Mouse (Mus musculus): ENCODE measurements around the gene Lct. TPM values are rescaled to one million over a fixed set of nuclear protein-coding genes. Genes with fewer than 3 reads are reported as not detected.
"Not testable (repeated sequence)": the region's sequence is repeated elsewhere in the genome, so short reads cannot be mapped to it uniquely, and the experiment has no call there.

Lct gene
- polyA plus RNA-seq, 1 experiment: 0.21 TPM

DNA sequence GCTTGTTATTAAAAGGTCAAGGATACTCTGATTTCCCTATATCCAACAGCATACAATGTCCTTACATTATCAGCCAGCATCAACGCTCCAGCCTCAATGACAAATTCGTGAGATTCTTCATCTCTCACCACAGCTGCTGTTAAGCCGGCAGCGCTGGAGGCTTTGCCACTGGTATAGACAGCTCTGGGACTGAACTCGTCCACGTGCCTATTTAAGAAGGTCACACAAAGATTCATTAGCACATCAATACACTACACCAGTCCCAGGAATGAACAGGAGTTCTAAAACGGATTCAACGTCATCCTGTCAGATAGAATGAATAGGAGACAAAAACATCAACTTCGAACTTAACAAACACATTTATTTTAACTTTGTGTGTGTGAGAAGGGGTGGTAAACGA, 16.1 kb upstream of the Lct start:
- TF ChIP-seq CTCF (IDR thresholded peaks at IDR 0.05; ENCODE audit: borderline replicate concordance, extremely low read depth, insufficient read depth, insufficient read length) (no peak), POLR2A (IDR thresholded peaks at IDR 0.05; ENCODE audit: borderline replicate concordance, extremely low read depth, insufficient read depth, insufficient read length, poor library complexity, severe bottlenecking) (no peak)
- peak; percentile 53 for DNase-seq (ENCODE audit: low read depth)

DNA sequence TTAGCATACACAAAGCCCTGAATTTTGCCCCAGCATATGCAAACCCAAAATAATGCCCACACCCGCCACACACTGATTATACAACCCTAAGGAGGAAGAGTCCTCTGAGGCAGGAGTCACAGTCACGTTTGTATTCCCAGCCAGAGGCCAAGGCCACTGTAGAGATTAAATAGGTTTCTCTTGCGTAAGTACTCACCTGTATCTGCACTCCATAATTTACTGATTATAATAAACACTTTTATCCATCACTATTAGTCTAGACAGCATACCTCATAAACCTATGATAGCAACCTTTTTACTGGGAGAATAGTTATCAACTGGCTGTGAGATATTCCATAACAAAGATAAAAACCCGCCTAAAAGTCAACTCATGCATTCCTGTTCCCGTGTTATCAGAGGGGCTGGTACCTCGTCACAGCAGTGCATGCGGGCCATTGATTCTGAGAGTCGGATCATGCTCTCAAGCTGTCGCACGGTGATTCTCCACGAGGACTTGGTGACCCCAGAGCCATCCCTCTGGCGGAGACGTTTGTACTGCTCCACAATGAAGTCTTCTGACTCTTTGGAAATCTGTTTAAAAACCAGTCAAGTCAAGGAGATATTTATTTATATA, 9.7 kb upstream of the Lct start:
- TF ChIP-seq CTCF (IDR thresholded peaks at IDR 0.05; ENCODE audit: borderline replicate concordance, extremely low read depth, insufficient read depth, insufficient read length) (no peak), POLR2A (IDR thresholded peaks at IDR 0.05; ENCODE audit: borderline replicate concordance, extremely low read depth, insufficient read depth, insufficient read length, poor library complexity, severe bottlenecking) (no peak)
- no peak for DNase-seq (ENCODE audit: low read depth)

DNA sequence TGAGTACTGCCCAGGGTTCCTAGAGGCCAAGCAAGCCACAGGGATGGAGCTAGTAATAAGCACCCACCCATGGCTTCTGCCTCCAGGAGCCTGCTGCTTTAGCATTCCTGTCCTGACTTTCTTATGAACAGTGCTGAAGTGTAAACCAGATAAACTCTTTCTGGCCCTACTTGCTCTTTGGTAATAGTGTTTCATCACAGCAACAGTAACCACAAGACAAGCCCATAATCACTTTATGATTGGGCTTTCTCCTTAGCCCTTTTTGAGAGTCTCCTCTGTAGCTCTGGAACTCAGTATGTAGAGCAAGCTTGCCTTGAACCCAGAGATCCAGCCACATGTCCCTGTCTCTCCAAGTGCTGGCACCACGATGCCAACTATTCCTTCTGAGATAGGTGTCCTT, 2.2 kb upstream of the Lct start:
- DNase-seq (ENCODE audit: low read depth): no peak
- TF ChIP-seq CTCF (IDR thresholded peaks at IDR 0.05; ENCODE audit: borderline replicate concordance, extremely low read depth, insufficient read depth, insufficient read length): no peak
- TF ChIP-seq POLR2A (IDR thresholded peaks at IDR 0.05; ENCODE audit: borderline replicate concordance, extremely low read depth, insufficient read depth, insufficient read length, poor library complexity, severe bottlenecking): no peak

DNA sequence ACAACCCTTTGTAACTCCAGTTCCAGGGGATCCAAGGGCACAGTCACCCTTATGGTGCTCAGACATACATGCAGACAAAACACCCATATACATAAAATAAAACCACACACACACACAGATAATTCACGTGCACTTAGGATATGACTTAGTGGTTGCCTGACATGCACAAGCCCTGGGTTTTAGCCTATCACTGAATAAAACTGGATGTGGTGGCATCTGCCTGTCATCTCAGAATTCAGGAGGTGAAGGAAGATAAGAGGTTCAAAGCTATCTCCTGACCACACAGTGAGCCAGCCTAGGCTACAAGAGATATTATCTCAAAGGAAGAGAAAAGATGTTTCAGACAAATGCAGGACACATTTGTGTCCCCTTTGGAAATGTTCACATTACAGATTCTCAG, 953 bp downstream of the Lct start:
- no peak for TF ChIP-seq POLR2A (IDR thresholded peaks at IDR 0.05; ENCODE audit: borderline replicate concordance, extremely low read depth, insufficient read depth, insufficient read length, poor library complexity, severe bottlenecking)
- TF ChIP-seq CTCF (IDR thresholded peaks at IDR 0.05; ENCODE audit: borderline replicate concordance, extremely low read depth, insufficient read depth, insufficient read length): no peak
- no peak for DNase-seq (ENCODE audit: low read depth)

DNA sequence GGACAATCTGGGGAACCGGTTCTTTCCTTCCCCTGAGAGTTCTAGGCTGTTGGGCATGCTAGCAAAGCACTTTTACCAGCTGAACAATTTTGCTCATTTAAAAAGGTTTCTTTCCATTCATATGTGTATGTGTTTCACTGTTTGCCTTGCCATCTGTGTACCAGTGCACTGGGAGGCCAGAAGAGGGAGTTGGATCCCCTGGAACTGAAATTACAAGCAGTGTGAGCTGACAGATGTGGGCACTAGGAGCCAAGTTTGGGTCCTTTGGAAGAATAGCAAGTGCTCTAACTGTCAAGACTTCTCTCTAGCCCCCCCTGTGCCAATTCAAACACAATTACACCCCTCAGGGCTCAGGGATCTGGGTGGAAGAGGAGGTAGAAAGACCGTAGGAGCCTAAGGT, 3.3 kb downstream of the Lct start:
- peak; percentile 57 for DNase-seq (ENCODE audit: low read depth)
- TF ChIP-seq CTCF (IDR thresholded peaks at IDR 0.05; ENCODE audit: borderline replicate concordance, extremely low read depth, insufficient read depth, insufficient read length) (no peak), POLR2A (IDR thresholded peaks at IDR 0.05; ENCODE audit: borderline replicate concordance, extremely low read depth, insufficient read depth, insufficient read length, poor library complexity, severe bottlenecking) (no peak)

DNA sequence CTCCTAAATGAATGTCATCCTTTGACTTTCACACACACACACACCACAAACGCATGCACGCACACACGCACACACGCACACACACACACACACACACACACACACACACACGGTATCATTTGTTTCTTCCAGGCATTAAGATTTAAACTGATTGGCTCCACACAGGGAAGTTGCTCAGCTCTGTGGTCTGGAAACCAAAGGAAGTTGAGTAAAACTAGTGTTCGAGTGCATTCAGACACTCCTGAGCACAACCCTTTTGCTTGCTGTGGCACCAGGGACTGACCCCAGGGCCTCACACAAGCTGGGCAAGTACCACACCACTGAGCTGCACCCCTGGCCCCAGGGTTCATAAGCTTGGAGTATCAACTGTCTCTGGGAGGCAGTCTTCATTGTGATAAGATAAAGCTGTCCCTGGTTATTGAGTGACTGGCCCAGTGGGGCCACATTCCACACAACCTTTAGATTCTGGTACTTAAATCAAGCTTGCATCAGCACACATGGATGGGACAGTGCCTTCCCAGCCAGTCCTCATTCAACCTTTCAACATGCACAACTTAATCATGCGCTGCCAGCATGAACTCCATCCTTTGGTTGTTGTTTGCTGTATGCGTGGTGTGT, 5.0 kb downstream of the Lct start:
- no peak for DNase-seq (ENCODE audit: low read depth)
- TF ChIP-seq POLR2A (IDR thresholded peaks at IDR 0.05; ENCODE audit: borderline replicate concordance, extremely low read depth, insufficient read depth, insufficient read length, poor library complexity, severe bottlenecking) (no peak), CTCF (IDR thresholded peaks at IDR 0.05; ENCODE audit: borderline replicate concordance, extremely low read depth, insufficient read depth, insufficient read length) (no peak)

DNA sequence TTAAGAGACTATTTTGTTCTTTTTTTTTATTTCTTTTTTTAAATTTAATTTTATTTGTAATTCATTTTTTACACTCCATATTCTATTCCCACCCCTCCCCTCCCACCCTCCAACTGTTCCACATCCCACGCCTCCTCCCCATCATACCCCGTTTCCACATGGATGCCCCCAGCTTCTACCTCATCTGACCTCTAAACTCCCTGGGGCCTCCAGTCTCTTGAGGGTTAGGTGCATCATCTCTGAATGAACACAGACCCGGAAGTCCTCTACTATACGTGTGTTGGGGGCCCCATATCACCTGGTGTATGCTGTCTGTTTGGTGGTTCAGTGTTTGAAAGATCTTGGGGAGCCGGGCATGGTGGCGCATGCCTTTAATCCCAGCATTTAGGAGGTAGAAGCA, 8.9 kb downstream of the Lct start:
- DNase-seq (ENCODE audit: low read depth): not testable (repeated sequence)

DNA sequence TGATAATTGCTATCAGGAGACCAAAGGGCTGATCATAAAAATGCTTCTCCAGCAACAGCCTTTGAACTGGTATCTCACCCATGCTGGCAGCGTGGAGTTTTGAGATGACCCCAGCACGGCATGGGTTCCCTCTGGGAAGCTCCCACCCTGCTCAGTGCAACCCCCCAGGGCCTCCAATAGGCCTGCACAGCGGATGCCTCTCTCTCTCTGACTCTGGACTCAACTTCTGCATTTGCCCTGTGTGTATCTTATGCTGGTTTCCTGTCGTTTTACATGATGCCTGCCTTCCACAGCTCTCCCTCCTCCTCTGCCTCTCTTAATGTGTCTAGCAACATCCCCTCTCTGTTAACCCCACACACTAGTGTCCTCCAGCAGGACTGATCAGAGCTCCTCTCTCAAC, 13.5 kb downstream of the Lct start:
- TF ChIP-seq CTCF (IDR thresholded peaks at IDR 0.05; ENCODE audit: borderline replicate concordance, extremely low read depth, insufficient read depth, insufficient read length): no peak
- TF ChIP-seq POLR2A (IDR thresholded peaks at IDR 0.05; ENCODE audit: borderline replicate concordance, extremely low read depth, insufficient read depth, insufficient read length, poor library complexity, severe bottlenecking): no peak
- no peak for DNase-seq (ENCODE audit: low read depth)

DNA sequence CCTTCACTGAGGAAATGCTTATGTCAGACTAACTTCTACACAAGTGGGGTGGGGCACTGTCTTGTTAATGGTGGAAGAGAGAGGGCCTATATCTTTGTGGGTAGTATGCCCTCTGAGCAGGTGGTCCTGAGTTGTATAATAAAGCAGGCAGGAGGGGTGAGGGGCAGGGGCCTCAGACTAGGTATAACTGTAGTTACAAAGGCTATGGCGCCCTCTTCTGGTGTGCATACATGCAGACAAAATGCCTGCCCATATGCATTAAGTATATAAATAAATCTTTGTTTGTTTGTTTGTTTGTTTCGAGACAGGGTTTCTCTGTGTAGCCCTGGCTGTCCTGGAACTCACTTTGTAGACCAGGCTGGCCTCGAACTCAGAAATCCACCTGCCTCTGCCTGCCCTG, 19.1 kb downstream of the Lct start:
- peak; percentile 5; the same call in 1 of the 2 replicates for TF ChIP-seq CTCF (IDR thresholded peaks at IDR 0.05; ENCODE audit: borderline replicate concordance, extremely low read depth, insufficient read depth, insufficient read length)
- no peak for TF ChIP-seq POLR2A (IDR thresholded peaks at IDR 0.05; ENCODE audit: borderline replicate concordance, extremely low read depth, insufficient read depth, insufficient read length, poor library complexity, severe bottlenecking)
- DNase-seq (ENCODE audit: low read depth): peak; percentile 20

DNA sequence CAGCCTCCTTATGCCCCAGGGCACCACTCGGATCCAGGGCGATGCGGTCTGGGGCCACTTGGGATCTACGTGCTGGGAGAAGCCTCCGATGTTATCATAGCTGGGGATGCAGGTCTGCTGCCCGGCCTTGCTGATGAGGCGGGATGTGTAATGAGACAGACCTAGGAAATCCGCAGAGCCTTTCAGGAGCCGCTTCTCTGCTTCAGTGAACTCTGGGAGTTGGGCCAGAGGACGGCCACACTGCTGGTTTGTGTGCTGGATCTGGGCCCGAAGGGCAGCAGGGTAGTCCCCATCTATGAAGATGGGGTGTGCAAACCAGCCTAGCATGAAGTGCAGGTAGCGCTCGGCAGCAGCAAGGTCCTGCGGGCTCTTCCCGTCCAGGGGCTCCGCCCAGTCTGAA, 24.2 kb downstream of the Lct start:
- TF ChIP-seq CTCF (IDR thresholded peaks at IDR 0.05; ENCODE audit: borderline replicate concordance, extremely low read depth, insufficient read depth, insufficient read length) (no peak), POLR2A (IDR thresholded peaks at IDR 0.05; ENCODE audit: borderline replicate concordance, extremely low read depth, insufficient read depth, insufficient read length, poor library complexity, severe bottlenecking) (no peak)
- DNase-seq (ENCODE audit: low read depth): peak; percentile 88

DNA sequence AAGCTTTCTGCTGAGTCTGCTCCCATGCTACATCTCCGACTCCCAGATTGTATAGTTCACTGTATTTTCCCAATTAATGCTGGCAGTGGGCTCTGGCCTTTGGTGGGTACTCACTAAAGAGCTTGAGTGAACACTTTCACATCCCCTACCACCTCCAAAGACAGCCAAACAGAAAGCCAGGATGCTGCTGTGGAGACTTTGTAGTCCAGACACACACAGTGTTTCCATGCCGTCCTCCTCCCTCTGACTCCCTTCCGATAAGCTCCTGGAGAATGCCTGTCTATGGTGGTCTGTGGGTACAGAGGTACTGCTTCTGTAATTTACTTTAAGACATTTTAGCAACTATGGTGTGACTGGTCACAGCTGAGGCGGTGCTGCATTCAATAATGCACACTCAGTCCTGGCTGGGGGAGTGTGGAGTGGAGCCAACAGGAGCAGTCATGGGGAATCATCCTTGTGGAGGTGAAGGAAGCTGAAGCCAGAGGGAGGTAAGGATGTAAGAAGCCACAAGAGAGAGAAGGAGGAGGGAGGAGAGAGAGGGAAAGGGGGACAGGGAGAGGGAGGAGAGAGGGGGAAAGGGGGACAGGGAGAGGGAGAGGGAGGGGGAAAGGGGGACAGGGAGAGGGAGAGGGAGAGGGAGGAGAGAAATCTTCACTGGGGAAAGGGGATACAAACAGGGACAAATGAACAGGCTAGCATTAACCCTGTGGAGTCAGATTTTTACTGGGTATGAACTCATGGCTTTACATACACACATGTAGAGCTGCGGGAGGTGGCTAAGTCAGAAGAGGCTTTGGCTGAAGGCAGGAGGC, 32.2 kb downstream of the Lct start:
- TF ChIP-seq POLR2A (IDR thresholded peaks at IDR 0.05; ENCODE audit: borderline replicate concordance, extremely low read depth, insufficient read depth, insufficient read length, poor library complexity, severe bottlenecking) (no peak), CTCF (IDR thresholded peaks at IDR 0.05; ENCODE audit: borderline replicate concordance, extremely low read depth, insufficient read depth, insufficient read length) (no peak)
- peak; percentile 53 for DNase-seq (ENCODE audit: low read depth)

DNA sequence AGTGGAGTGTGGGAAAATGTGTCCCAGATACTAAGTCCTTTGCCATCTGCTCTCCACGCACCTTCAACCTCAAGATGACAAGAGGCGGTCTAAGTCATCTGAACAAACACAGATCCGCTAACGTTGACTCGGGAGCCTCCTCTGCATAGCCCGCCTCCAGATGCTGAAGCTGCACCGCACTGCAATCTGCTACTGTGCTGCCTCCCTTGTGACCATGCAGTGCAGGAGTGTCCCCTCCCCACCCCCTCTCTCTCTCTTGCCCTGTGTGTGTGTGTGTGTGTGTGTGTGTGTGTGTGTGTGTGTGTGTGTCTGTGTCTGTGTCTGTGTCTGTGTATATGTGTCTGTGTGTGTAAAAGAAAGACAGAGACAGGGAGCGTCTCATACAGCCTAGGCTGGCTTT, 32.8 kb downstream of the Lct start:
- TF ChIP-seq CTCF (IDR thresholded peaks at IDR 0.05; ENCODE audit: borderline replicate concordance, extremely low read depth, insufficient read depth, insufficient read length) (no peak), POLR2A (IDR thresholded peaks at IDR 0.05; ENCODE audit: borderline replicate concordance, extremely low read depth, insufficient read depth, insufficient read length, poor library complexity, severe bottlenecking) (no peak)
- DNase-seq (ENCODE audit: low read depth): peak; percentile 24

All from brain, embryonic 14.5 days (tissue).